Mouse (Mus musculus): Measurements from ENCODE around the gene Angptl6. TPM values are rescaled to one million over a fixed set of nuclear protein-coding genes. Genes with fewer than 3 reads are reported as not detected.
A peak's percentile ranks its signal among the peaks of the same experiment; 100 is the strongest.

The Angptl6 gene
- 4.3 and 5.3 TPM in 2 replicates for polyA plus RNA-seq (2014; fragmentation: Nextera tagmentation; extraction: Ambion mirVana)

DNA sequence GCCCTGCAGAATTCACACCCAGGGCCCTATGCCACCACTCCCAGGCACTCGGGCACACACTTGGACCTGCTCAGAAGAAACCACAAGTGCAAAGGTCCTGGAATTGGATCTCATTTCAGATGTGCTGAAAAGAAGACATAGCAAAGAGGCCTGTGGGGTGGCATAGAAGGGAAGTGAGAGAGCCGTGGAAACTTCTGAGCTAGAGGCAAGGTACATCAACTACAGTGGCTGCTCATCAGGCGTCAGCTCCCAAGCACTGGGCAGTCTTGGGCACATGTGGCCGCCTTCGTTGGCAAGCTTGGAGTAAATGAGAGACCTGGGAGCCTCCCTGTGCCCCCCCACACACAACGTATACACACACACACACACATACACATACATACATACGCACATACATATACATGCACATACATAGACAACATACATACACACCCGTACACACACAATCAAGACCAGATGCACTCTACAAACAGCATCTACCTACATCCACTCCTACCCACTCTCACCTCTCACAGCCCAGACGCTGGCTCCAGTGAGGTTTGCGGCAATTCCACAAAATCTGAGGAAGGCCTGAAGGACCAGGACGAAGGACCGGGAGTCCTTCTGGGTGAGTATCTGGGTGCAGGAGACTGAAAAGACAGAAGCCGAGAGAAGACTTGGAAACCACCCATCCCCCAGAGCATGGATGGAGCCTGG, at the start of gene Angptl6:
TSS of gene Angptl6 (minus strand) at position 631 of the 696 bp plus-strand sequence.
- Histone ChIP-seq H3K36me3 (ENCODE audit: control insufficient read depth, insufficient read depth, low read length) (no peaks in the 10 kb centered on the region), H3K27me3 (ENCODE audit: control insufficient read depth, insufficient read depth, low read length) (no peaks in the 10 kb centered on the region), H3K4me1 (replicated peaks; ENCODE audit: control insufficient read depth, insufficient read depth, low read length) (peaks cover 4% of the 10 kb centered on the region; the same call in 1 of the 2 replicates), H3K4me3 (ENCODE audit: low read depth, low read length) (peak within 1 kb of the TSS; percentile 37), H3K27ac (ENCODE audit: low read depth, low read length) (peak within 1 kb of the TSS; percentile 83), H3K4me2 (ENCODE audit: low read depth, low read length, severe bottlenecking) (peak within 1 kb of the TSS; percentile 71), H3K9me3 (ENCODE audit: control insufficient read depth, low read length) (no peaks in the 10 kb centered on the region), H3K9ac (ENCODE audit: low read length) (peak within 1 kb of the TSS; percentile 72)
- 93% methylated on average over 13 of the region's 13 CpGs for WGBS
- no peak; the same call in 1 of the 2 replicates for ATAC-seq (replicated peaks; ENCODE audit: low FRiP score)
- DNase-seq (ENCODE audit: low spot score): no peak

DNA sequence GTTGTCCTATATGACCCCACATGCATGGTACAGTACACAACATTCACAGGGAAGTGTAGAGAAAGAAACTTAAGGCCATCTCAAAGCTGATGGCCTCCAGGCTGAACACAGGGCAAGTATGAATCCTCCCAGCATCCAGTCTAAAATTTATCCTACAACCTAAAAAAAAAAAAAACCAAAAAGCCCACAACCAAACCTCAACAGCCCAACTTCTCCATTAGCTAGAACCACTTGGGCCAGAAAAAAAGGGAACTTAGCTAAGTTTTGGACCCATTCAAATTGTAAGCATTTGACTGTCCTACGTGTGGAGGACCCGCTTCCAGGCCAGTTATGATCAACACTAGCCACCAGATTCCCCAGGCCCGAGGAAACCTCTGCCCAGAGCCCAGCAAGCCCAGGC, 43.7 kb upstream of the Angptl6 start:
- WGBS: 91% methylated on average over 3 of the region's 3 CpGs
- Histone ChIP-seq H3K4me3 (ENCODE audit: low read depth, low read length) (no peak overlapping the region), H3K36me3 (ENCODE audit: control insufficient read depth, insufficient read depth, low read length) (peaks cover 47% of the 10 kb centered on the region; the same call in 1 of the 2 replicates)

DNA sequence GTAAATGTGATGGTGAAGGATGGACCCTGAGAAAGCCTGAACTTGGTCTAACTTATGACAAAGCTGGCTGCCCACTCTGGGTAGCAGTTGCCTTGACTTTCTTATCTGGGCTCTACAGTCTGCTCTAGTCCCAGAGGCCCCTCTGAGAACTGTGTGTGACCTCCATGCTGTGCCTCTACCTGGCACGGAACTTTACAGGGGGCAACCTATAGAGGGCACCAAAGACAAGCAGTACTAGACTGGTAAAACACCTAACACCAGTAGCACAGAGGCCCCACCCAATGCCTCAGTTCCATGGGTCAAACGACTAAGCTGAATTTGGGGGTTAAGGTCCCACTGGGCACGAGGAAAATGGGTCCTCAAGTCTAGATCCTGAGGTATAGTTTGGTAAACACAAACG, 36.6 kb upstream of the Angptl6 start:
- H3K36me3 ChIP-seq (ENCODE audit: control insufficient read depth, insufficient read depth, low read length): peaks cover 61% of the 10 kb centered on the region
- DNase-seq (ENCODE audit: low spot score) (no peak), ATAC-seq (replicated peaks; ENCODE audit: low FRiP score) (no peak)
- no peaks in the 10 kb centered on the region for H3K4me1 ChIP-seq (replicated peaks; ENCODE audit: control insufficient read depth, insufficient read depth, low read length)
- H3K27me3 ChIP-seq (ENCODE audit: control insufficient read depth, insufficient read depth, low read length): no peaks in the 10 kb centered on the region
- no peaks in the 10 kb centered on the region for H3K9me3 ChIP-seq (ENCODE audit: control insufficient read depth, low read length)
- no peak overlapping the region for H3K4me3 ChIP-seq (ENCODE audit: low read depth, low read length)
- H3K9ac ChIP-seq (ENCODE audit: low read length): no peak overlapping the region
- H3K27ac ChIP-seq (ENCODE audit: low read depth, low read length): no peak overlapping the region
- no peak overlapping the region for H3K4me2 ChIP-seq (ENCODE audit: low read depth, low read length, severe bottlenecking)
- 88% methylated on average over 4 of the region's 4 CpGs for WGBS

More for the DNA sequence above, 43.7 kb upstream of the Angptl6 start:
- ATAC-seq (replicated peaks; ENCODE audit: low FRiP score): no peak
- Histone ChIP-seq H3K27me3 (ENCODE audit: control insufficient read depth, insufficient read depth, low read length) (no peaks in the 10 kb centered on the region), H3K9ac (ENCODE audit: low read length) (no peak overlapping the region), H3K4me1 (replicated peaks; ENCODE audit: control insufficient read depth, insufficient read depth, low read length) (no peaks in the 10 kb centered on the region), H3K9me3 (ENCODE audit: control insufficient read depth, low read length) (no peaks in the 10 kb centered on the region), H3K4me2 (ENCODE audit: low read depth, low read length, severe bottlenecking) (no peak overlapping the region), H3K27ac (ENCODE audit: low read depth, low read length) (no peak overlapping the region)
- no peak for DNase-seq (ENCODE audit: low spot score)

DNA sequence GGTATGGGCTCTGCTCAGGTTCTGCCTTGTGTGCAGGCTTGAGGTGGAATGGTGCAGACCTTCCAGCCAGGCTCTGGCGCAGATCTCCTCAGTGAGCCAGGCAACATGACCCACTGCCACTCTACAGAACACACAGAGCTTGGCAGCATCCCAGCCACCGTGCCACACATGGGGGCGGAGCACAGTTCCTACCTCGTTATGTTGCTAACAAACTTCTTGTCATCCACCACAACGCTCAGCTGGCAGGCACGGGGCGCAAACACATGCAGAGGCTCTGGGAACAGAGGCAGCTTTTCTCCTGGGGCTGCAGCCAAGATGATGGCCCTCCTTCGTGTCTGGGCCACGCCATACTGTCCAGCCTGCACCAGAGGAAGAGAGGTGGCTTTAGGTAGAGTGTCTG, 30.4 kb upstream of the Angptl6 start:
- Histone ChIP-seq H3K4me3 (ENCODE audit: low read depth, low read length) (no peak overlapping the region), H3K27me3 (ENCODE audit: control insufficient read depth, insufficient read depth, low read length) (no peaks in the 10 kb centered on the region), H3K9me3 (ENCODE audit: control insufficient read depth, low read length) (no peaks in the 10 kb centered on the region), H3K9ac (ENCODE audit: low read length) (no peak overlapping the region), H3K27ac (ENCODE audit: low read depth, low read length) (no peak overlapping the region), H3K4me1 (replicated peaks; ENCODE audit: control insufficient read depth, insufficient read depth, low read length) (no peaks in the 10 kb centered on the region), H3K36me3 (ENCODE audit: control insufficient read depth, insufficient read depth, low read length) (peaks cover 55% of the 10 kb centered on the region), H3K4me2 (ENCODE audit: low read depth, low read length, severe bottlenecking) (no peak overlapping the region)
- DNase-seq (ENCODE audit: low spot score) (no peak), ATAC-seq (replicated peaks; ENCODE audit: low FRiP score) (no peak)
- 91% methylated on average over 9 of the region's 9 CpGs for WGBS

DNA sequence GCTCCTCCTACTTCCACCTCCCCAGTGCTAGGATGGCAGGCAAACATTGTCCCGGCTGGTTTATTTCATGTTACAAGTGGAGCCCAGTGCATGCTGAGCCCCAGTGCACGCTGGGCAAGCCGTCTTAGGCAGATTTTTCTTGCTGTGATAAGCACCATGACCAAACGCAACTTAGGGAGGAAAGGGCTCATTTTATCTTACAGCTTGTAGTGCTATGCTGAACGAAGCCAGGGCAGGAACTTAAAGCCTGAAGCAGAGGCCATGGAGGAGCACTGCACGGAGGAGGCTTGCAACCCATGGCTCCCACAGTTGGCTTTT, 22.6 kb upstream of the Angptl6 start:
- H3K9ac ChIP-seq (ENCODE audit: low read length): 0 out of 2 replicates have a peak overlapping the region, but pooled peaks have one; percentile 6
- 53% methylated on average over 6 of the region's 6 CpGs for WGBS
- H3K36me3 ChIP-seq (ENCODE audit: control insufficient read depth, insufficient read depth, low read length): peaks cover 8% of the 10 kb centered on the region
- H3K4me2 ChIP-seq (ENCODE audit: low read depth, low read length, severe bottlenecking): no peak overlapping the region
- ATAC-seq (replicated peaks; ENCODE audit: low FRiP score): no peak
- H3K27ac ChIP-seq (ENCODE audit: low read depth, low read length): no peak overlapping the region
- DNase-seq (ENCODE audit: low spot score): no peak
- H3K27me3 ChIP-seq (ENCODE audit: control insufficient read depth, insufficient read depth, low read length): no peaks in the 10 kb centered on the region
- H3K4me3 ChIP-seq (ENCODE audit: low read depth, low read length): no peak overlapping the region
- no peaks in the 10 kb centered on the region for H3K9me3 ChIP-seq (ENCODE audit: control insufficient read depth, low read length)
- H3K4me1 ChIP-seq (replicated peaks; ENCODE audit: control insufficient read depth, insufficient read depth, low read length): peaks cover 7% of the 10 kb centered on the region; the same call in 1 of the 2 replicates

DNA sequence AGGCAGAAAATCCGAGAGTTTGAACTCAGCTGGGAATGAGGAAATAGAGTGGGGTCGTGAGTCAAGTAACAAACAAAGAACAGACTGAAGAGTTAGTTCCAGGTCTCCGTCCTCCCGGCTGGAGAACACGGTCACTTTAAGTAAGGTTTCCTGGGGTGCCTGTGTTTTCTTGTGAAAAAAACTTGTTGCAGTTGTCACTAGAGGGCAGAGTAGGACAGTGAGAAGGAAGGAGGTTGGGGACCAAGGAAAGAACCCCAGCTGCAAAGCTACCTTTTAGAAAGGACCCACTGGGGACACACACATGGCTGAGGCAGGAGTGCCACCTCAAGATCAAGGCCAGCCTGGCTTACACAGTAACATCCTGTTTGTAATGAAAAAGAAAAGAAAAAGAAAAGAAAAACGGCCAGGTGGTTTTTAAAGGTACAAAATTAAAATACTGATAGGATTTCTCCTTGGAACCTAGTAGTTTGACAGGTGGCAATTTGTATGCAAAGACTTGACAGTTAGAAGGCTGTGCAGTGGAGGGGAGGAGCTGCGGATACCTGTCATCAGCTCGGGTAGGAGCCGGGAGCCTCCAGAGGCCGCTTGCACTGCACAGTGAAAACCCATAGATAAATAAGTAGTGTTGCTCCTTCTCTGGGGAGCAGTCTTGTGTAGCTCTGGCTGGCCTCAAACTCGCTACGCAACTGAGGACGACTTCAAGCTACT, 22.1 kb upstream of the Angptl6 start:
- Histone ChIP-seq H3K4me3 (ENCODE audit: low read depth, low read length) (no peak overlapping the region), H3K4me2 (ENCODE audit: low read depth, low read length, severe bottlenecking) (no peak overlapping the region), H3K36me3 (ENCODE audit: control insufficient read depth, insufficient read depth, low read length) (peaks cover 8% of the 10 kb centered on the region), H3K9ac (ENCODE audit: low read length) (0 out of 2 replicates have a peak overlapping the region, but pooled peaks have one; percentile 6), H3K4me1 (replicated peaks; ENCODE audit: control insufficient read depth, insufficient read depth, low read length) (peaks cover 12% of the 10 kb centered on the region; the same call in 1 of the 2 replicates), H3K9me3 (ENCODE audit: control insufficient read depth, low read length) (no peaks in the 10 kb centered on the region), H3K27me3 (ENCODE audit: control insufficient read depth, insufficient read depth, low read length) (no peaks in the 10 kb centered on the region), H3K27ac (ENCODE audit: low read depth, low read length) (no peak overlapping the region)
- DNase-seq (ENCODE audit: low spot score) (no peak), ATAC-seq (replicated peaks; ENCODE audit: low FRiP score) (no peak)
- WGBS: 20% methylated on average over 13 of the region's 13 CpGs

DNA sequence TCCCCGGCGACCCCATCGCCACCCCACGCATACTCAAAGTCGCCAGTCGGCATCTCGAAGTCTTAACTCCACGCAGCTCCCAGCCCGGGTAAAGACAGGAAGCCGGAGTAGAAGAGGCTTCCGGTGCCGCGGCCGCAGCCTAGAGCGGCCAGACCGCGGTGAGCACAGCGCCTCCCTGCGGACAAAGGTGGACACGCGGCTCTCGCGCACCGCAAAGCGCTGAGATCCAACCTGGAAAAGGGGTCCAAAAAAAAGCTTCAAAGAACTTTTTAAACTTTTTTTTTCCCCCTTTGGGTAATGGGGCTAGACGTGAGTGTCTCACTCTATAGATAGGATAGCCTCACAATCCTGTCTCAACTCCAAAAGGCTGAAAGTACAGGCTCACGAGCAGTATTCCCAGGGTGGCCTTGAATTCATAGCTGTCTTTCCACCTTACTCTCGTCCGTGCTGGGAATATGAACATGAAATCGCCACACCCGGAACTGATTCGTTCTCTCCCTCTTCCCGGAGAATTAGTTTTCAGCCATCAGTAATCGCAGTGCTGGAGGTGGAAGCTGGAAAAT, 19.1 kb upstream of the Angptl6 start, which contains the start of gene Eif3g:
TSS of gene Eif3g (minus strand) at position 113 of the 563 bp plus-strand sequence.
- Histone ChIP-seq H3K36me3 (ENCODE audit: control insufficient read depth, insufficient read depth, low read length) (peaks cover 11% of the 10 kb centered on the region; the same call in 1 of the 2 replicates), H3K27me3 (ENCODE audit: control insufficient read depth, insufficient read depth, low read length) (no peaks in the 10 kb centered on the region), H3K4me1 (replicated peaks; ENCODE audit: control insufficient read depth, insufficient read depth, low read length) (peaks cover 12% of the 10 kb centered on the region; the same call in 1 of the 2 replicates), H3K27ac (ENCODE audit: low read depth, low read length) (no peak within 1 kb of the TSS), H3K4me3 (ENCODE audit: low read depth, low read length) (peak within 1 kb of the TSS; percentile 97), H3K4me2 (ENCODE audit: low read depth, low read length, severe bottlenecking) (peak within 1 kb of the TSS; percentile 97), H3K9ac (ENCODE audit: low read length) (peak within 1 kb of the TSS; percentile 89), H3K9me3 (ENCODE audit: control insufficient read depth, low read length) (no peaks in the 10 kb centered on the region)
- ATAC-seq (replicated peaks; ENCODE audit: low FRiP score) (peak; percentile 85), DNase-seq (ENCODE audit: low spot score) (peak; percentile 93)
- 8% methylated on average over 34 of the region's 34 CpGs for WGBS

DNA sequence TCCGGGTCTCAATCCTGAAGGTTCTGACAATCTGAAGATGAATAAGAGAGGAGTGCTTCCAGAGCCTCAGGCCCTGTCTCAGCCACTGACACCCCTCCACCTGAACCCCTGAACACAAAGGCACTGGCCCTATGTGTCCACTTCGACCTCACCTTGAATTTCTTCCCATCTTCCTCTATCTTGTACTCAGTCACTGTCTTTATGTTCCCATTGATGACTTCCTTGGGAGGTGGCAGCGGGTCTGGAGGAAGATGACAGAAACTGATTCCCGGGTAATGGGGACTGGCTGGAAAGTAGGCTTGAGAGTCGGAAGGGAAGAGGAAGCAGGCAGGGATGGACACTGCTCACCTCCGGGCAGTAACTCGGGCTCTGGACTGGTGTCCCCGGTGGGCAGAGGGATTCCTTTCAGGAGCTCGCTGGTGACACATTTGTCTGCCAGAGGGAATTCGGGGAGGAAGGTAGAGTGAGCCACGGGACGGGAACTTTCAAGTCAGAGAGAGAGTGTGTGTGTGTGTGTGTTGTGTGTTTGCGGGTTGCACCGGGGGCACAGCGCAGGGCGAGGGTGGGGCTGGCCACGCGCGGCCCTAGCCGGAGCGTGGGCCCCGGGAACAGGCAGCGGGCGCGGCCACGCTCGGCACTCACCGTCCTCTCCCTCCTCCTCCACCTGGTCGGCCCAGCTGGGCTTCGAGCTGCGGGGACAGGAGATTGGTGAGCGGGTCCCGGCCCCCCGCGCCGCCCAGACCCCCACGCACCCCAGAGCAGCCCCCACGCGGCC, 18.4 kb upstream of the Angptl6 start:
- Histone ChIP-seq H3K27ac (ENCODE audit: low read depth, low read length) (no peak overlapping the region), H3K9ac (ENCODE audit: low read length) (peak overlapping the region; percentile 89), H3K4me3 (ENCODE audit: low read depth, low read length) (peak overlapping the region; percentile 97), H3K4me1 (replicated peaks; ENCODE audit: control insufficient read depth, insufficient read depth, low read length) (peaks cover 12% of the 10 kb centered on the region; the same call in 1 of the 2 replicates), H3K36me3 (ENCODE audit: control insufficient read depth, insufficient read depth, low read length) (peaks cover 11% of the 10 kb centered on the region; the same call in 1 of the 2 replicates), H3K9me3 (ENCODE audit: control insufficient read depth, low read length) (no peaks in the 10 kb centered on the region), H3K4me2 (ENCODE audit: low read depth, low read length, severe bottlenecking) (peak overlapping the region; percentile 97), H3K27me3 (ENCODE audit: control insufficient read depth, insufficient read depth, low read length) (no peaks in the 10 kb centered on the region)
- ATAC-seq (replicated peaks; ENCODE audit: low FRiP score) (peak; percentile 67), DNase-seq (ENCODE audit: low spot score) (no peak)
- 4% methylated on average over 37 of the region's 39 CpGs for WGBS
